Mouse (Mus musculus) heart, postnatal 25 days (tissue): ENCODE measurements around the gene Cend1. TPM values are rescaled to one million over a fixed set of nuclear protein-coding genes. Genes with fewer than 3 reads are reported as not detected.

Experiments used
- total RNA-seq, 2 experiments: library from RNA; stranded (reverse); gene quantifications; 2 replicates each; pipeline ENCODE4 v1.2.3; 2021

Cend1 gene
- total RNA-seq, 2 experiments from 2014 or later, result 0.75 to 0.84 TPM

Other genes with a start within 250 kb of the Cend1 start
- 100 to 1,000 TPM; 106 to 112 TPM for gene Hras, start 235.5 kb downstream of the Cend1 start, total RNA-seq
- 1 to 10 TPM; 3.2 to 4.7 TPM for gene Lrrc56, start 235.3 kb downstream of the Cend1 start, total RNA-seq
- not detected for gene Lmntd2, start 215.4 kb downstream of the Cend1 start, total RNA-seq
- gene Rassf7, start 213.6 kb downstream of the Cend1 start, total RNA-seq, result under 1 TPM; 0.62 to 0.64 TPM
- gene Phrf1, start 200.7 kb downstream of the Cend1 start, total RNA-seq, result 10 to 100 TPM; 29.8 to 31.6 TPM
- gene Irf7, start 163.0 kb downstream of the Cend1 start, total RNA-seq, result 1 to 10 TPM; 3.4 to 3.6 TPM
- gene Cdhr5, start 152.7 kb downstream of the Cend1 start, total RNA-seq, result not detected
- gene Sct, start 150.4 kb downstream of the Cend1 start, total RNA-seq, result not detected
- not detected for gene Drd4, start 137.5 kb downstream of the Cend1 start, total RNA-seq
- 10 to 100 TPM; 16.4 to 17.1 TPM for gene Deaf1, start 101.8 kb downstream of the Cend1 start, total RNA-seq
- gene Tmem80, start 101.8 kb downstream of the Cend1 start, total RNA-seq, result 10 to 100 TPM; 13.5 to 13.9 TPM
- 1 to 10 TPM; 3.2 to 4.3 TPM for gene Eps8l2, start 90.6 kb downstream of the Cend1 start, total RNA-seq
- 100 to 1,000 TPM; 124 to 126 TPM for gene Taldo1, start 37.3 kb downstream of the Cend1 start, total RNA-seq
- 10 to 100 TPM; 13.8 to 14.2 TPM for gene Gatd1, start 15.4 kb downstream of the Cend1 start, total RNA-seq
- 10 to 100 TPM; 58.8 to 72.6 TPM for gene Slc25a22, start 8.4 kb upstream of the Cend1 start, total RNA-seq
- under 1 TPM; 0.39 to 0.86 TPM for gene Pidd1, start 14.5 kb upstream of the Cend1 start, total RNA-seq
- gene Rplp2, start 17.9 kb upstream of the Cend1 start, total RNA-seq, result 100 to 1,000 TPM; 862 to 950 TPM
- 100 to 1,000 TPM; 409 to 426 TPM for gene Pnpla2, start 25.7 kb upstream of the Cend1 start, total RNA-seq
- gene Cracr2b, start 31.6 kb upstream of the Cend1 start, total RNA-seq, result 10 to 100 TPM; 19.7 to 23.1 TPM
- gene Cd151, start 37.9 kb upstream of the Cend1 start, total RNA-seq, result 100 to 1,000 TPM; 280 TPM
- 10 to 100 TPM; 74.3 to 74.7 TPM for gene Polr2l, start 45.6 kb upstream of the Cend1 start, total RNA-seq
- 10 to 100 TPM; 17.5 to 39.0 TPM for gene Tspan4, start 45.7 kb upstream of the Cend1 start, total RNA-seq
- gene Chid1, start 110.4 kb upstream of the Cend1 start, total RNA-seq, result 10 to 100 TPM; 46.6 to 47.1 TPM
- 10 to 100 TPM; 48.9 to 56.1 TPM for gene Ap2a2, start 132.7 kb upstream of the Cend1 start, total RNA-seq
- gene Muc6, start 225.8 kb upstream of the Cend1 start, total RNA-seq, result not detected